Mouse (Mus musculus) CD4-positive, CD25-positive, alpha-beta regulatory T cell, adult 2 months (primary cell): ENCODE measurements around the gene Olfr1360.

ENCODE experiments used
- DNase-seq: peaks from one replicate; pipeline ENCODE4 v3.0.0-alpha.2; 2012; ENCODE audit warnings: low read depth, low spot score

Olfr1360 gene

GRCm38 (mm10) chr13:21663286-21663685 is 13.9 kb downstream of the Olfr1360 start, which contains the start of gene Olfr1361:
Gene Olfr1361 (minus strand): TSS chr13:21663386.
- no peak for DNase-seq

DNA sequence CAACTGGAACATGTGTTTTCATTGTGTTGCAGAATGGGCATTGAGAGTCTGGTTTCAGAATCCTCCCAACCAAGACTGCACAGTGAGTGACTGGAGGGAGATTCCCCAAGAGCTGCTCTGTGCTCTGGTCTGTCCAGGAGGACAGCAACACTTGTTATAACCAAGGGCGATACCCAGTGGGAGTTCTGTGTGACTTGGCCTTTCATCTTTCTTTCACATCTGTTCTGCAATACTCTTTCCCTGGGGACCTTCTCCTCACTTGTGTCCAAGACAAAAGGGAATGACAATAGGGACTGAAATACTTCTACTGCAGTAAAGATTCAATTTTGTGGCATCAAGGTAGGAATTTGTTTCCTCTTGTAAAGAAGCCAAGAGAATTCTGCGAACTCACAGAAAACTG is 34.8 kb downstream of the Olfr1360 start, which contains the start of gene Olfr11:
TSS of gene Olfr11 (minus strand) at position 101 of the 400 bp plus-strand sequence.
- DNase-seq = no peak
